Mouse (Mus musculus) midbrain, embryonic 12.5 days (tissue): ENCODE measurements around the gene Klhdc9. TPM values are rescaled to one million over a fixed set of nuclear protein-coding genes. Genes with fewer than 3 reads are reported as not detected.

Experiments used
- ATAC-seq: fragments of 200-750 bp; cut with Nextera tagmentation; 2 replicates; pipeline ENCODE4 v1.8.0; 2017; ENCODE audit warnings: low read depth, moderate TSS enrichment, moderate library complexity; ENCODE audit not compliant: low FRiP score
- H3K27ac ChIP-seq: fragments of 300-500 bp; sonication (generic); replicated peaks from 2 replicates; pipeline ENCODE4 v1.5.1; 2016; ENCODE audit warnings: mild to moderate bottlenecking
- H3K27me3 ChIP-seq: fragments of 300-500 bp; sonication (generic); 2 replicates; pipeline ENCODE4 v1.6.1; 2016; ENCODE audit warnings: mild to moderate bottlenecking
- H3K36me3 ChIP-seq: fragments of 300-500 bp; sonication (generic); 2 replicates; pipeline ENCODE4 v1.6.1; 2016
- H3K4me1 ChIP-seq: fragments of 300-500 bp; sonication (generic); 2 replicates; pipeline ENCODE4 v1.6.1; 2016
- H3K4me2 ChIP-seq: fragments of 300-500 bp; sonication (generic); replicated peaks from 2 replicates; pipeline ENCODE4 v1.6.1; 2016; ENCODE audit warnings: mild to moderate bottlenecking, moderate library complexity
- H3K4me3 ChIP-seq: fragments of 300-500 bp; sonication (generic); 2 replicates; pipeline ENCODE4 v1.5.1; 2016; ENCODE audit warnings: mild to moderate bottlenecking
- H3K9ac ChIP-seq: fragments of 300-500 bp; sonication (generic); replicated peaks from 2 replicates; pipeline ENCODE4 v1.6.1; 2016; ENCODE audit warnings: mild to moderate bottlenecking, moderate library complexity
- H3K9me3 ChIP-seq: fragments of 300-500 bp; sonication (generic); 2 replicates; pipeline ENCODE4 v1.6.1; 2016; ENCODE audit warnings: mild to moderate bottlenecking
- WGBS: fragments of 180-500 bp; shearing (Covaris S2); methylation state at CpG from one replicate; pipeline ENCODE4 v1.1.7; 2016; 5-methylcytosine and 5-hydroxymethylcytosine counted together
- polyA plus RNA-seq: library from polyadenylated mRNA; unstranded; fragments of >200 nt; fragmentation: Nextera tagmentation; extraction: Ambion mirVana; gene quantifications from 2 replicates; pipeline ENCODE4 v1.2.1, GENCODE M21; 2016

Klhdc9 gene
- polyA plus RNA-seq, 1 experiment from 2014 or later = 2.3 TPM

GRCm38 (mm10) chr1:171378298-171378697 lies 17.7 kb upstream of the Klhdc9 start:
- Histone ChIP-seq H3K9me3 (no peaks in the 10 kb centered on the region), H3K9ac (no peak overlapping the region), H3K27me3 (peaks cover 39% of the 10 kb centered on the region), H3K4me3 (no peak overlapping the region), H3K4me1 (peaks cover 16% of the 10 kb centered on the region), H3K36me3 (no peaks in the 10 kb centered on the region), H3K4me2 (no peak overlapping the region), H3K27ac (no peak overlapping the region)
- no peak for ATAC-seq
- WGBS = 89% methylated on average over 6 of the region's 6 CpGs

GRCm38 (mm10) chr1:171375646-171376097 lies 15.1 kb upstream of the Klhdc9 start:
- no peak overlapping the region for H3K4me2 ChIP-seq
- no peak for ATAC-seq
- 38% methylated on average over 8 of the region's 9 CpGs for WGBS

GRCm38 (mm10) chr1:171373946-171374345 lies 13.3 kb upstream of the Klhdc9 start:
- Histone ChIP-seq H3K4me3 (no peak overlapping the region), H3K4me1 (peaks cover 5% of the 10 kb centered on the region), H3K9me3 (no peaks in the 10 kb centered on the region), H3K36me3 (no peaks in the 10 kb centered on the region), H3K27ac (no peak overlapping the region), H3K9ac (no peak overlapping the region), H3K4me2 (no peak overlapping the region), H3K27me3 (peaks cover 32% of the 10 kb centered on the region)
- ATAC-seq = no peak
- 0% methylated on average over 4 of the region's 4 CpGs for WGBS

More at GRCm38 (mm10) chr1:171375646-171376097, 15.1 kb upstream of the Klhdc9 start:
- Histone ChIP-seq H3K4me1 (peaks cover 16% of the 10 kb centered on the region), H3K4me3 (no peak overlapping the region), H3K27ac (no peak overlapping the region), H3K9ac (no peak overlapping the region), H3K36me3 (no peaks in the 10 kb centered on the region), H3K27me3 (peaks cover 37% of the 10 kb centered on the region), H3K9me3 (no peaks in the 10 kb centered on the region)

- no peak overlapping the region for H3K4me2 ChIP-seq
- ATAC-seq = no peak
- peaks cover 23% of the 10 kb centered on the region for H3K27me3 ChIP-seq
- 45% methylated on average over 3 of the region's 3 CpGs for WGBS
- no peaks in the 10 kb centered on the region for H3K36me3 ChIP-seq
- H3K9ac ChIP-seq = no peak overlapping the region
- no peaks in the 10 kb centered on the region for H3K9me3 ChIP-seq
- H3K27ac ChIP-seq = no peak overlapping the region
- H3K4me1 ChIP-seq = peaks cover 5% of the 10 kb centered on the region
- no peak overlapping the region for H3K4me3 ChIP-seq
Measured at GRCm38 (mm10) chr1:171372880-171373279, 12.3 kb upstream of the Klhdc9 start.

- H3K27ac ChIP-seq = no peak within 1 kb of the TSS
- ATAC-seq = no peak
- no peak within 1 kb of the TSS for H3K9ac ChIP-seq
- H3K9me3 ChIP-seq = no peaks in the 10 kb centered on the region
- no peaks in the 10 kb centered on the region for H3K36me3 ChIP-seq
- WGBS = 55% methylated on average over 20 of the region's 20 CpGs
- no peak within 1 kb of the TSS for H3K4me2 ChIP-seq
- H3K4me1 ChIP-seq = peaks cover 5% of the 10 kb centered on the region
- no peak within 1 kb of the TSS for H3K4me3 ChIP-seq
- peaks cover 20% of the 10 kb centered on the region for H3K27me3 ChIP-seq
Measured at GRCm38 (mm10) chr1:171369845-171370556, 9.4 kb upstream of the Klhdc9 start, which contains the start of gene Nectin4. Nectin4 (plus strand) TSS chr1:171370099.

- H3K27ac ChIP-seq = no peak overlapping the region
- peaks cover 3% of the 10 kb centered on the region; the same call in 1 of the 2 replicates for H3K4me1 ChIP-seq
- H3K9me3 ChIP-seq = no peaks in the 10 kb centered on the region
- H3K9ac ChIP-seq = no peak overlapping the region
- H3K4me2 ChIP-seq = no peak overlapping the region
- H3K4me3 ChIP-seq = no peak overlapping the region
- no peaks in the 10 kb centered on the region for H3K36me3 ChIP-seq
- peaks cover 10% of the 10 kb centered on the region; the same call in 1 of the 2 replicates for H3K27me3 ChIP-seq
- 67% methylated on average over 7 of the region's 7 CpGs for WGBS
- no peak for ATAC-seq
Measured at GRCm38 (mm10) chr1:171365934-171366333, 5.3 kb upstream of the Klhdc9 start.

- Histone ChIP-seq H3K9me3 (no peaks in the 10 kb centered on the region), H3K36me3 (peaks cover 19% of the 10 kb centered on the region; the same call in 1 of the 2 replicates), H3K9ac (peak overlapping the region; percentile 61), H3K4me3 (peak overlapping the region; percentile 47), H3K4me2 (peak overlapping the region; percentile 76), H3K4me1 (peaks cover 14% of the 10 kb centered on the region), H3K27ac (peak overlapping the region; percentile 63), H3K27me3 (no peaks in the 10 kb centered on the region)
- ATAC-seq = peak; percentile 42
- 32% methylated on average over 16 of the region's 16 CpGs for whole genome bisulfite sequencing
Measured at GRCm38 (mm10) chr1:171361106-171362103, 807 bp upstream of the Klhdc9 start.

GRCm38 (mm10) chr1:171360253-171360652 lies 345 bp downstream of the Klhdc9 start:
- H3K9ac ChIP-seq = peak overlapping the region; percentile 61
- H3K4me1 ChIP-seq = peaks cover 14% of the 10 kb centered on the region
- 3% methylated on average over 26 of the region's 26 CpGs for WGBS
- H3K27ac ChIP-seq = peak overlapping the region; percentile 63
- H3K4me2 ChIP-seq = peak overlapping the region; percentile 76
- H3K27me3 ChIP-seq = no peaks in the 10 kb centered on the region
- peaks cover 21% of the 10 kb centered on the region; the same call in 1 of the 2 replicates for H3K36me3 ChIP-seq
- no peak; the same call in 1 of the 2 replicates for ATAC-seq
- no peaks in the 10 kb centered on the region for H3K9me3 ChIP-seq
- H3K4me3 ChIP-seq = peak overlapping the region; percentile 47

- Histone ChIP-seq H3K4me2 (no peak overlapping the region), H3K9ac (no peak overlapping the region), H3K4me3 (no peak overlapping the region), H3K36me3 (peaks cover 21% of the 10 kb centered on the region; the same call in 1 of the 2 replicates), H3K27me3 (no peaks in the 10 kb centered on the region), H3K27ac (no peak overlapping the region), H3K9me3 (no peaks in the 10 kb centered on the region), H3K4me1 (peaks cover 14% of the 10 kb centered on the region)
- WGBS = 83% methylated on average over 4 of the region's 4 CpGs
- ATAC-seq = no peak
Measured at GRCm38 (mm10) chr1:171358421-171358820, 2.2 kb downstream of the Klhdc9 start.

- no peaks in the 10 kb centered on the region for H3K9me3 ChIP-seq
- WGBS = 89% methylated on average over 2 of the region's 2 CpGs
Measured at GRCm38 (mm10) chr1:171356814-171357213, 3.8 kb downstream of the Klhdc9 start.

GRCm38 (mm10) chr1:171355812-171356340 lies 4.7 kb downstream of the Klhdc9 start:
- H3K36me3 ChIP-seq = peaks cover 21% of the 10 kb centered on the region; the same call in 1 of the 2 replicates
- WGBS = 71% methylated on average over 5 of the region's 5 CpGs
- no peak overlapping the region for H3K4me2 ChIP-seq
- H3K27me3 ChIP-seq = no peaks in the 10 kb centered on the region
- no peaks in the 10 kb centered on the region for H3K9me3 ChIP-seq
- H3K9ac ChIP-seq = no peak overlapping the region
- peaks cover 13% of the 10 kb centered on the region for H3K4me1 ChIP-seq
- no peak for ATAC-seq
- H3K27ac ChIP-seq = no peak overlapping the region
- no peak overlapping the region for H3K4me3 ChIP-seq

More at GRCm38 (mm10) chr1:171356814-171357213, 3.8 kb downstream of the Klhdc9 start:
- Histone ChIP-seq H3K9ac (no peak overlapping the region), H3K36me3 (peaks cover 21% of the 10 kb centered on the region; the same call in 1 of the 2 replicates), H3K4me3 (no peak overlapping the region), H3K4me2 (no peak overlapping the region), H3K27me3 (no peaks in the 10 kb centered on the region), H3K4me1 (peaks cover 14% of the 10 kb centered on the region), H3K27ac (no peak overlapping the region)
- ATAC-seq = no peak
